Mouse (Mus musculus) stomach, embryonic 15.5 days (tissue): ENCODE measurements around the gene Fbxl7. TPM values are rescaled to one million over a fixed set of nuclear protein-coding genes. Genes with fewer than 3 reads are reported as not detected.
A peak's percentile ranks its signal among the peaks of the same experiment; 100 is the strongest.

ENCODE experiments used
- ATAC-seq: fragments of 200-750 bp; cut with Nextera tagmentation; 2 replicates; pipeline ENCODE4 v1.8.0; 2017; ENCODE audit warnings: low read depth, moderate number of reproducible peaks, moderate TSS enrichment; ENCODE audit not compliant: insufficient read depth, low FRiP score
- H3K27ac ChIP-seq: fragments of 300-500 bp; sonication (generic); 2 replicates; pipeline ENCODE4 v1.5.1; 2015; ENCODE audit warnings: mild to moderate bottlenecking, inconsistent platforms
- H3K27me3 ChIP-seq: fragments of 300-500 bp; sonication (generic); replicated peaks from 2 replicates; pipeline ENCODE4 v1.6.1; 2015; ENCODE audit warnings: inconsistent platforms
- H3K36me3 ChIP-seq: fragments of 300-500 bp; sonication (generic); 2 replicates; pipeline ENCODE4 v1.6.1; 2015; ENCODE audit warnings: inconsistent platforms
- H3K4me1 ChIP-seq: fragments of 300-500 bp; sonication (generic); 2 replicates; pipeline ENCODE4 v1.6.1; 2015; ENCODE audit warnings: inconsistent platforms
- H3K4me2 ChIP-seq: fragments of 300-500 bp; sonication (generic); 2 replicates; pipeline ENCODE4 v1.6.1; 2015; ENCODE audit warnings: mild to moderate bottlenecking, inconsistent platforms
- H3K4me3 ChIP-seq: fragments of 300-500 bp; sonication (generic); replicated peaks from 2 replicates; pipeline ENCODE4 v1.5.1; 2015; ENCODE audit warnings: inconsistent platforms
- H3K9ac ChIP-seq: fragments of 300-500 bp; sonication (generic); 2 replicates; pipeline ENCODE4 v1.6.1; 2015; ENCODE audit warnings: inconsistent platforms
- H3K9me3 ChIP-seq: fragments of 300-500 bp; sonication (generic); 2 replicates; pipeline ENCODE4 v1.6.1; 2016; ENCODE audit warnings: inconsistent platforms
- WGBS: fragments of 180-500 bp; shearing (Covaris S2); methylation state at CpG from one replicate; pipeline ENCODE4 v1.1.7; 2015; 5-methylcytosine and 5-hydroxymethylcytosine counted together
- polyA plus RNA-seq: library from polyadenylated mRNA; unstranded; fragments of >200 nt; fragmentation: Nextera tagmentation; extraction: Ambion mirVana; gene quantifications from 2 replicates; pipeline ENCODE4 v1.2.1, GENCODE M21; 2015

The Fbxl7 gene
- 14.4 and 16.8 TPM in 2 replicates for polyA plus RNA-seq

DNA sequence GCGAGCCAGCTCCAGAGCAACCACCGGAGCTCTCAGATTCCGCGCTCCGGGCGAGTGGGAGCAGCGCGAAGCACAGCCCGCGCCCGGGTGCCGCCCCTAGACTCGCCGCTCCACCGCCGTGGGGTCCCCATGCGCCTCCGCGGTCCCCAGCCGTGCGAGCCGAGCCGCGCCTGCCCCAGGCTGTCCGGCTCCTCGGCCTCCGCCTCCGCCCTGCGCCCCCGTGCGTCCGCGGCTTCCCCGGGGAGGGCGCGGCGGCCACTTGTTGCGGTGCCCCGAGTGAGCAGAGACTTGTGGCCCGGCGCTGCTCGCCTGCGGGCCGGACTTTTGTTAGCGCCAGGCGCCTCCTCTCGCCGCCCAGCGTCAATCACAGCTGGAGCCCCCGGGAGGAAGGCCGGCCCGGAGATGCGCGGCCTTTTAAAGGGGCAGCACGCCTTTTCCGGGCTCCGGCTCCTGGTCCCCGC, at the start of gene Fbxl7:
TSS of gene Fbxl7 (minus strand) at position 330 of the 461 bp plus-strand sequence.
- ATAC-seq, result peak; percentile 90
- under 1% methylated on average over 53 of the region's 58 CpGs for WGBS

DNA sequence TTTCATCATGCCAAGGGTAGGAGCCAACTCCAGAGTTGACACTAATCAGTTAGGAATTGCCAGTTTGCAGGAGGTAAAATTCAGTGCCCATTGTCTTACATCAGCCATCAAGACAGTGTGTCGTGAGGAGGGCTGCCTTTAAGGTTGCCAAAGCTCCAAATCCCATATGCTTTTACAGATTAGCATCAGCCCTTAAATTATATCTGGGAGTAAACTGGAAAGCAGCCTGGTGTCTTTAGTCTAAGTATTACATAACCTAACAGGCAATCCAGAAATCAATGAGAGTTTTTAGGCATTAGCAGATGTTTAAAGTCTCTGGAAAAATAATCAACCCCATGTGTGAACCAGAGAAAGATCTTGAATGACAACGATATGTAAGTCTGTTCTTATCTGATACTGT, 26.6 kb upstream of the Fbxl7 start:
- ATAC-seq, result no peak
- no peaks in the 10 kb centered on the region for H3K36me3 ChIP-seq

More for the DNA sequence above, at the start of gene Fbxl7:
- no peaks in the 10 kb centered on the region for H3K27me3 ChIP-seq
- peak within 1 kb of the TSS; percentile 73 for H3K4me3 ChIP-seq
- no peaks in the 10 kb centered on the region for H3K36me3 ChIP-seq
- H3K4me1 ChIP-seq, result no peaks in the 10 kb centered on the region
- peak within 1 kb of the TSS; percentile 76 for H3K9ac ChIP-seq
- H3K4me2 ChIP-seq, result peak within 1 kb of the TSS; percentile 79
- no peaks in the 10 kb centered on the region for H3K9me3 ChIP-seq
- H3K27ac ChIP-seq, result peak within 1 kb of the TSS; percentile 93

DNA sequence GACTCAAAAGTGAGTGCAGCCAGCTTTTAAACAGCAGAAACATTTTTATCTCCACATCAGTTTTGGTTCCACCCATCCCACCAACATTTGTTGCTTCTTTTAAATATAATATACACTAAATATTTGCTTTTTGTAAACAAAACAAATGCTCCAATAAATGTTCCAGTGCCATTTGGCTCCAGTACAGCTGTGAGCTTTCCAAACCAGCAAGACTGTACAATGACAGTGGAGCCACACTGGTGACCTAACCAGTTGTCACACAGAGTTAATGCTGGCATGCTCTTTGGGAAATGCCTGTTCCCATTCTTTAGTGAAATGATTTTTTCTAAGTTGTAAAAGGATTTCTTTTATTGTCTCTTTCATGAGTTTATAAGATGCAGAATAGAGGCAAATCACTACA, 18.0 kb upstream of the Fbxl7 start:
- H3K4me3 ChIP-seq, result no peak overlapping the region
- H3K9ac ChIP-seq, result no peak overlapping the region
- H3K9me3 ChIP-seq, result no peaks in the 10 kb centered on the region
- H3K4me2 ChIP-seq, result no peak overlapping the region
- H3K36me3 ChIP-seq, result no peaks in the 10 kb centered on the region
- ATAC-seq, result no peak
- H3K27ac ChIP-seq, result no peak overlapping the region
- H3K4me1 ChIP-seq, result no peaks in the 10 kb centered on the region
- no peaks in the 10 kb centered on the region for H3K27me3 ChIP-seq

More for the DNA sequence above, 26.6 kb upstream of the Fbxl7 start:
- H3K9ac ChIP-seq, result no peak overlapping the region
- H3K4me3 ChIP-seq, result no peak overlapping the region
- H3K4me2 ChIP-seq, result no peak overlapping the region
- H3K9me3 ChIP-seq, result no peaks in the 10 kb centered on the region
- WGBS, result 72% methylated on average over 2 of the region's 2 CpGs
- H3K4me1 ChIP-seq, result no peaks in the 10 kb centered on the region
- H3K27ac ChIP-seq, result no peak overlapping the region
- H3K27me3 ChIP-seq, result no peaks in the 10 kb centered on the region

DNA sequence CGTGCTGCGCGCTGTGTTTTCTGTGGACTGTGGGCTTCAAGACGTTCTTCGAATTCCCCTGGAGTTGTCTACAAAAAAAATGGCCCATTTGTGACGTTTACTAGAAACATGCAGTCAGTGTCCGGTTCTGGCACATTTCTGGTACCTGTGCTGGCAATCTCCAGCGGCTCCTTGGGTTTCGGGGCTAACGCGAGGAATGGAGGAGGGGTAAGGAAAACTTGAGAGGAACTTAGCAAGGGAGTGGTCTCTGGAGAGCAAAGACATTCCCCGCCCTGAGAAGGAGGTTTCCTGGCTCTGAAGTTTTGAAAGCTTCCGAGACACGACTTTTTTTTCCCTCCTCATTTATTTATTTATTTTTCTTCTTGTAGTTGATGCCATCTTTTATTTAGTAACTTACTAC, 381 bp upstream of the Fbxl7 start:
- no peaks in the 10 kb centered on the region for H3K9me3 ChIP-seq
- 1% methylated on average over 14 of the region's 14 CpGs for WGBS
- H3K4me2 ChIP-seq, result peak overlapping the region; percentile 79
- peak overlapping the region; percentile 93 for H3K27ac ChIP-seq
- H3K9ac ChIP-seq, result peak overlapping the region; percentile 22; the same call in 1 of the 2 replicates
- no peaks in the 10 kb centered on the region for H3K27me3 ChIP-seq
- no peak for ATAC-seq
- H3K4me3 ChIP-seq, result peak overlapping the region; percentile 73
- H3K36me3 ChIP-seq, result no peaks in the 10 kb centered on the region
- H3K4me1 ChIP-seq, result no peaks in the 10 kb centered on the region

DNA sequence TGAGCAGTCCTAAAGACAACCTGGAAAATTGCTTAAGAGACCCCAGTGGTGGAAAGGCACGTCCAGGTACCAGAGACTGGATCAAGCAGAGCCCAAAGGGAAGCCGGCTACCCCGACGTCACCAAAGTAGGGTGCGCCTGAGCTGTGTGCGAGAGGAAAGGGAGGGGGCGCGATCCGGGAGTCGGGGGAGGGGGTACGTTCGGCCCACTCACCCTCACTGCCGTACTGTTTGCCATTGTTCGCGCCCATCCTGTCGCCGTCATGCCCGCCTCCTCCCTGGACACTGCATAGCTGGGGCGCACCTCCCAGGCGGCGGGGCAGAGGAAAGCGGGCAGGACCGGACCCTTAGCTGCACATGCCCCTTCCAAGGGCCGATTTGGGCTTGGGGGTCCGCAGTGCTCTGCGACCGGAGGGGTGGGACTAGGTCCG, 565 bp downstream of the Fbxl7 start:
- Histone ChIP-seq H3K9me3 (no peaks in the 10 kb centered on the region), H3K4me2 (peak overlapping the region; percentile 79), H3K27ac (peak overlapping the region; percentile 93), H3K27me3 (no peaks in the 10 kb centered on the region), H3K4me1 (no peaks in the 10 kb centered on the region), H3K36me3 (no peaks in the 10 kb centered on the region), H3K4me3 (peak overlapping the region; percentile 73), H3K9ac (peak overlapping the region; percentile 76)
- WGBS, result 0% methylated on average over 28 of the region's 28 CpGs
- ATAC-seq, result peak; percentile 24; the same call in 1 of the 2 replicates

DNA sequence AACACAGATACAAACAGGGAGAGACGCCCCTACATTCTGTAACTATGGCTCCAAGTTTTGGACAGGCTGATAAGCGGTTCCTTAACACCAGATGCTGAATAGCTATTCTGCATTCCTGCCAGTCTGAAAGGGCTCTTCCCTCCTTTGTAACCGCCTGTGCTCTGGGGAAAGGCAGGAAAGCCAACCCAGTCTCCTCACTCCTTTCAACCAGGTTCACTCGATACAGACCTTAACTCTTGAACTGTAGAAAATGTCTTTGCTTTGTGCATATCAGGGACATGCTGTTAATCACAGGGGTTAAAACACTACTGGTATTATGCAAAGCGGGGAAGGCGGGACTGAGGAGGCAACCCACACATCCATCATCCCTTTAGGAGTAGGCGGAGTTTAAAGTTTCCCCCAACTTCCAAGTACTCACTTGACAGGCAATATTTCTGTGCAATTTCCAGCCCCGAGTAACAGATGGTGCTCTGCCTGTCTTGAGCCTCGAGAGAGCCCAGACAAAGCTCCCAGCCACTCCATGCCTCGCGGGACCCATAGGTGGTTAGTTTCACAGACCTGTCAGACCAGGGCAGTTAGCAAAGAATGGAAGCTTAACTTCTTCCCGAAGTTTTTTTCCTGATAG, 1.2 kb downstream of the Fbxl7 start:
- Histone ChIP-seq H3K4me1 (no peaks in the 10 kb centered on the region), H3K4me2 (peak overlapping the region; percentile 79), H3K27ac (peak overlapping the region; percentile 93), H3K27me3 (no peaks in the 10 kb centered on the region), H3K9me3 (no peaks in the 10 kb centered on the region), H3K9ac (0 out of 2 replicates have a peak overlapping the region, but pooled peaks have one; percentile 76), H3K36me3 (no peaks in the 10 kb centered on the region), H3K4me3 (peak overlapping the region; percentile 73)
- 0 out of 2 replicates have a peak, but pooled peaks have one; percentile 14 for ATAC-seq
- WGBS, result 1% methylated on average over 12 of the region's 12 CpGs

DNA sequence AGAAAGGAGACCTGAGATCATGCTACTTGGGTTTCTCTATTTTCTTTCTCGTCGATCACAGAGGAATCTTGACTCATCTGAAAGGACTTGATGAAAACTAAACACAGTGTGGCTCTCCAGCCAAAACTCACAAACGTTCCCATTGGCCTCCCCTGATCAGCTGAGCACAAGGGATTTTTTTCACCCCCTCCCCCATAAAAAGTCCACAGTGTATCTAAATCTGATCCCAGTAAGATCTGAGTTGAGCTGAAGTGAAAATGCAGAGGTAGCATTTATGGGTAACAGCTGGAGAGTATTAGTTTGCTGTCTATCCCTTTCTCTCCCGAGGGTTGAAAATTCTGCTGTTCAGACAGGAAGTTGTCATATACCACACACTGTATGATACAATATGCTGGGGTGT, 2.2 kb downstream of the Fbxl7 start:
- peak overlapping the region; percentile 20; the same call in 1 of the 2 replicates for H3K4me3 ChIP-seq
- no peak overlapping the region for H3K9ac ChIP-seq
- no peaks in the 10 kb centered on the region for H3K4me1 ChIP-seq
- no peak for ATAC-seq
- no peaks in the 10 kb centered on the region for H3K36me3 ChIP-seq
- H3K27me3 ChIP-seq, result no peaks in the 10 kb centered on the region
- H3K27ac ChIP-seq, result 0 out of 2 replicates have a peak overlapping the region, but pooled peaks have one; percentile 21
- 35% methylated on average over 4 of the region's 4 CpGs for WGBS
- peak overlapping the region; percentile 29 for H3K4me2 ChIP-seq
- H3K9me3 ChIP-seq, result no peaks in the 10 kb centered on the region

DNA sequence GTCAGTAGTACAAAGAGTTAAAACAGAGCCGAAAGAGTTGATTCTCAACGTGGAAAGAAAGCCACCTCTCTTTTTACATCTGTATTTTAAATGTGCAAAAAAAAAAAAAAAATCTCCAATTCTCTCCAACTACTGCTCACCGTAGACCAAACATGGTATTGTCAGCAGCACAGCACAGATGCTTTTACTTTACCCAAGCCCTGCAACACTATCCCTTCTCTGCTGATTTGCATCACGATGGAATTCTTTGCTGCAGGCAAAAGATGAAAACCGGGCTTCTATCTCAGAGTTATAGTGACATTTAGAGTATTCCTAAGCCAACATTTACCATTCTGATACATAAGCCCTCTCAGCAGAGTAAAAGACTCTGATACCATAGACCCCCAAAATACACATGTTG, 5.4 kb downstream of the Fbxl7 start:
- H3K36me3 ChIP-seq, result no peaks in the 10 kb centered on the region
- H3K4me2 ChIP-seq, result no peak overlapping the region
- WGBS, result 62% methylated on average over 5 of the region's 5 CpGs
- H3K9ac ChIP-seq, result no peak overlapping the region
- H3K27ac ChIP-seq, result no peak overlapping the region
- no peak for ATAC-seq
- H3K9me3 ChIP-seq, result no peaks in the 10 kb centered on the region
- no peak overlapping the region for H3K4me3 ChIP-seq
- no peaks in the 10 kb centered on the region for H3K27me3 ChIP-seq
- H3K4me1 ChIP-seq, result no peaks in the 10 kb centered on the region; the same call in 1 of the 2 replicates

DNA sequence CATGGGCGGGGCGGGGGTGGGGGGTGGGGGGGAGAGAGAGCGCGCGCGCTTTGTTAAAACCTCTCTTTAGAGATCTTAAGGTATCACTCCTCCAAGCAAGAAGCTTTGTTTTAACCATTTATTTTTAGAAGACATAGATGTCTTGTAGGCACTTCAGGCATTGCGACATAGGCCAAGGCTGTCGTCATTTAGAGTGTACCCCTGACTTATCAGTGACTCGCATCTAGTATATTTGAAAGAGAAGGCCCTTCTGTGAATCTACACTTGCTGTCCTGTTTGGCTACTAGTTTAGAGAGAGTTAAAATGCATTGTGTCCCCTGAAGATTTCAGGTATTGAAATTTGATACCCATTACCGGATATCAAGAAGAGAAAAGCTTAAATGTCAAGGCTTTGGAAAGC, 7.2 kb downstream of the Fbxl7 start:
- 70% methylated on average over 10 of the region's 10 CpGs for WGBS
- no peak for ATAC-seq
- H3K9ac ChIP-seq, result no peak overlapping the region
- no peaks in the 10 kb centered on the region for H3K9me3 ChIP-seq
- no peak overlapping the region for H3K4me3 ChIP-seq
- no peak overlapping the region for H3K4me2 ChIP-seq
- H3K4me1 ChIP-seq, result no peaks in the 10 kb centered on the region; the same call in 1 of the 2 replicates
- H3K36me3 ChIP-seq, result no peaks in the 10 kb centered on the region
- no peaks in the 10 kb centered on the region for H3K27me3 ChIP-seq
- H3K27ac ChIP-seq, result no peak overlapping the region

DNA sequence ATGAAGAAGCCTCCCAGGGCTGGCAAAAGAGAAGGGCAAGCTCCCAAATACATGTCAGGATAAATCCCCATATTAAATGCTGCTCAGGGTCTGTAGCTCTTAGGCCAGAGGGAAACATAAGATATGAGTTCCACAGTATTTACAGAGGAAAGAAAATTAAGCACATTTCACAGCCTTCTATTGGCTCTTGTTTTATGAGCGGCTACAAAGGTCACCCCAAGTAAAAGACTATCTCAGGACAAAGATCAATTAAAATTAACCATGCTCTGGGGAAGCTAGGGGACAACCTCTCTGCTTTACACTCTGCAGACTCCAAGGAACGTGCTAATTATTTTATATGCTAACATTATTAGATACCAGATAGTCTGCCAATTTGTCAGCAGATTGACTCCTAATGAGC, 9.4 kb downstream of the Fbxl7 start:
- Histone ChIP-seq H3K9ac (no peak overlapping the region), H3K27me3 (no peaks in the 10 kb centered on the region), H3K36me3 (no peaks in the 10 kb centered on the region), H3K4me1 (no peaks in the 10 kb centered on the region; the same call in 1 of the 2 replicates), H3K4me3 (no peak overlapping the region), H3K4me2 (no peak overlapping the region), H3K27ac (no peak overlapping the region), H3K9me3 (no peaks in the 10 kb centered on the region)
- no peak for ATAC-seq
- WGBS, result 76% methylated on average over 2 of the region's 2 CpGs

DNA sequence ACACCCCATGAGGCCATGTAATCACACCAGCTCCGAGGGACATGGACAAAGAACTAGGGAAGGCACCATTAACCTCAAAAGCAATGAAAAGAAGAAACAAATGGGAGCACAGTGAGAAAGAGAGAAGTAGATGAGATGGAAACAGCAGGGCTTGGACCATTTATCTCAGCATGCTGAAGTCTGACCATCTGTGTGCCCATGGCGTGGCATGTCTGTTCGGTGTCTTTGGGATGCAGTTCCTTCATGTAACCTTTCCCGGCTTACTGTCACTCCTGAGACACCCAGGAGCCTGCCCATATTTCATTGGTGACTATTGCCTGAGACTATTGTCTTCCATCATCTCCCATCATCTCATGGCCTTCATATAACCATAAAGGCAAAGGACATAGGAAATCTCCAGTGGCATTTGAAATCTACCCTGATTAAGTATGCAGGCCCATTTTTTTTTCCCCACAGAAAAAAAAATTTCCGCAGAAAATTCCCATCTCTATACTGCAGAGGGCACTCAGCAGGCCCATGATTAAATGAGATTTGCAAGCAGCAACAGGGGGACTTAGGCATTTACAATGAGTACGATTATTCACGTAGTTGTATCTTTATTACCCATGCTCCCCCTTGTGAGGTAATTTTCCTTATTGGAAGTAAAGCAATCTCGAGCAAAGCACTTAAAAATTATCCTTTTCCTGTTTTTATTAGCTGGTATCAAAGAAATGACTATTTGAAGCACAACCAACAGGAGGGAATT, 15.0 kb downstream of the Fbxl7 start:
- no peak overlapping the region for H3K4me3 ChIP-seq
- H3K9me3 ChIP-seq, result no peaks in the 10 kb centered on the region
- no peak for ATAC-seq
- H3K9ac ChIP-seq, result no peak overlapping the region
- no peak overlapping the region for H3K27ac ChIP-seq
- peaks cover 9% of the 10 kb centered on the region; the same call in 1 of the 2 replicates for H3K4me1 ChIP-seq
- no peaks in the 10 kb centered on the region for H3K27me3 ChIP-seq
- H3K36me3 ChIP-seq, result no peaks in the 10 kb centered on the region
- no peak overlapping the region for H3K4me2 ChIP-seq
- WGBS, result 87% methylated on average over 8 of the region's 8 CpGs

DNA sequence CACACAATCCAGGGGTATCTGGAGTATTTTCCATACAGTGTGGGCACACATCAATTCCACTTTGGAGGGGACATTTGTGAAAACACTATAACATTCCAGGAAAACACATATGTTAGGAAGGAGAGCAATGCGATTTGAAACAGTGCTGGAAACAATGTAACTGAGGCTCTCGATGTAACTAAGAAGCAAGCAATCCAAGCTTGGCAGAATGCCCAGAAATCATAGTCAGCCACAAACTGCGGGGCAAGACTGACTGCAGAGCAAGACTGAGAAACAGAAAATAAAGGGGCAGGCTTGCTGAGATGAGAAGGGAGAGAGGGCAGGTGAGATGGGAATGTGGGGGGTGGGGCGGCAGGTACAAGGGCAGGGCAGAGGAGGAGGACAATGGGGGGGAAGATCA, 19.7 kb downstream of the Fbxl7 start:
- no peak for ATAC-seq
- H3K27ac ChIP-seq, result no peak overlapping the region

More for the DNA sequence above, 19.7 kb downstream of the Fbxl7 start:
- no peaks in the 10 kb centered on the region for H3K36me3 ChIP-seq
- peaks cover 9% of the 10 kb centered on the region; the same call in 1 of the 2 replicates for H3K4me1 ChIP-seq
- no peak overlapping the region for H3K4me2 ChIP-seq
- H3K9ac ChIP-seq, result no peak overlapping the region
- no peaks in the 10 kb centered on the region for H3K27me3 ChIP-seq
- no peaks in the 10 kb centered on the region for H3K9me3 ChIP-seq
- H3K4me3 ChIP-seq, result no peak overlapping the region
- 20% methylated on average over 4 of the region's 4 CpGs for WGBS
